Mouse (Mus musculus): Measurements from ENCODE around the gene Uba52. TPM values are rescaled to one million over a fixed set of nuclear protein-coding genes. Genes with fewer than 3 reads are reported as not detected.

Gene Uba52
- total RNA-seq, 2 experiments from 2014 or later, result 914 to 1,009 TPM

DNA sequence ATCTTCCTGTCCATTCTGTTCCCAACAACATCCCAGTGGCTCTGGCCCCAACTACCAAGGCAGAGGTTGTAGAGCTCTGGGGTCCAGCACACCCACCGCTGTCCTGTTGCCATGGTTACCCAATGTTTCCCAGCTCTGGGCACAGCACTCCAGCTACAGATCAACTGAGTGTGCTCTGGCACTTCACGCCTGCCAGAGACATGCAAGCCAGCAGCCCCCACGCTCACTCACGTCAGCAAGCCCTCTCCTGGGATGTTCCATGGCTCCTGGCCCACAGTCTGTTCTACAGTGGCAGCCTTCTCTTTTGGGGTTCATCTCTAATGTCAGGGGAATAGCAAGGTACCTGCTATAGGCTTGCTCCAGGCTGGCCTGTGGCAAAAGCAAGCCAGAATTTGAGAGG is 47.3 kb downstream of the Uba52 start:
- ATAC-seq (replicated peaks; ENCODE audit: low FRiP score, poor library complexity, severe bottlenecking), result no peak

DNA sequence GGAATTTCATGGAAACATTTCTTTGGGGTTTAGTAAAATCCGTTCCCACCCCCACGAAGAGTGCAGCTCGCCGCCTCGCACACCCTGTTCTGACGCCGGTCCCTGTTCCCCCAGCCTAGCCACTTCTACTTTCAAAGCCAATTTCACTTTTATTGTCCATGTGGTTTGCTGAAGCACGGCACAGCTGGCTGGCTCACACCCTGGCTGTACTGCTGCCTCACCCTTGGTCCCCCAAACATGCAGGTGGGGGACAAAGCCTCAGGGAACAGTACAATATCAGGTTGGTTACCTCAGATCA is 48.1 kb downstream of the Uba52 start:
- ATAC-seq (replicated peaks; ENCODE audit: low FRiP score, poor library complexity, severe bottlenecking), result no peak

DNA sequence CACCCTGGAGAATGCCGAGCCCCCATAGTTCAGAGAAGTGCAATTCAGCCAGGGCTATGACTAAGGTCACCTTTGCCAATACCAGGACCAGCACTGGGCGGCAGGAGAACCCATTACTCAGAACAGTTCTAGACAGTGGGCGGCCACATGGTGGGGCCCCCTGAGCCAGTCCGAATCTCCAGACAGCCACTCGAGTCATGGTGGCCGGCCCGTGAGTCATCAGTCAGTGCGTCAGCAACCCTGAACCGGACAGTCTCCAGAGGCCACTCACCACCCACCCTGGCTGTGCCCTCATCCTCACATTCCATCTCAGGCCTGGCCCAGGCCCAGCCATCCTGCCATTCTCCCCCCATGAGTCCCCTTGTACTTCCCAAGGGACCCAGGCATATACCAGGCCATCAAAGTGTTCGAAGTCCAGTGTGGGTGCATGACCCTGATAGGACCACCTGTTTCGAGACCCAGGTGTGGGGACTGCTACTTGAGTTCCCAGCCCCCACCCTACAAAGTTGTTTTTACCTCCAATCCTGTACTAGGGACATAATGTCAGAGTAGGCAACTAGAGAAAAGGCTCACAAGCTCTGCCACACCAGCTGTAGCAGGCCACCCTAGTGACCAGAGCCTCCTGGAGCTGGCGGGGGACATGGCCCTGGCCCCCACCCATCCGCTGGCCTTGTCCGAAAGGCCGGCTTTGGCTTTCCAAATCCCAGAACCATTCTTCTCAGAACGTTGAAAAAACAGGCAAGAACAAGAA is 48.7 kb downstream of the Uba52 start:
- no peak for ATAC-seq (replicated peaks; ENCODE audit: low FRiP score, poor library complexity, severe bottlenecking)

DNA sequence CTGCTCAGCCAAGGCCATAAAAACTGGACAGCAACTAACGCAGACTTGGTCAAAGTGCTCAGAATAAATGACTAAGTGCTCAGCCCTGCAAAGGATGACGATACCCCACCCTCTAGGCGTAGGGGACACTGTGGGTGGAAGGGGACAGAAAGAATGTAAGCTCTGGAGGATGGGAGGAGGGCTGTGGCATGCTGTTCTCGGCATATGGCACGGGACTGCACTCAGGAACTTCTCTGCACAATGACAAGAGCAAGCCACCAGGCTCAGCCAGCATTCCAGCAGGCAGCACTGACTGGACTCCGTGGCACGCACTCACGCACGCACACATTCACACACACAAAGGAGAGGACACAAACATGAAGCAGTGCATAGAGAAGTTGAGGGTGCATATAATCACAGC is 50.0 kb downstream of the Uba52 start:
- ATAC-seq (replicated peaks; ENCODE audit: low FRiP score, poor library complexity, severe bottlenecking), result no peak

DNA sequence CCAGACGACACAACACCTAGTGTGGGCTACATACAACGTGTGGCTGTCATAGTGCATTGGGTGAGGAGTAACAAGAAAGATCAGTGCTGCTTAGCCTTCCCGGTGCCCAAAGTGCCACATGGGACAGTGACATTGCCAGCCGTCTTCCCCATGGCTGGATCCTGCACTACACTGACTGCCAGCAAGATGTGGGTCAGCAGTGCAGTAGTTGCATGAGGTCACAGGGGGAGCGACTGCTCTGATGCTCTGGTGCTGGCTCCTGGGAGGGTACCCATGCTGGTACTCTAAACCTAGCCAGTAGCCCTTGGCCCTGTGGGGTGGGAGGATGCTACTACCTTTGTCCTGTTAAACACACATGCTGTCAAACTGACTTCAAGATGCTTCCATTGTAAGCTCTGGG is 50.4 kb downstream of the Uba52 start:
- ATAC-seq (replicated peaks; ENCODE audit: low FRiP score, poor library complexity, severe bottlenecking), result no peak

DNA sequence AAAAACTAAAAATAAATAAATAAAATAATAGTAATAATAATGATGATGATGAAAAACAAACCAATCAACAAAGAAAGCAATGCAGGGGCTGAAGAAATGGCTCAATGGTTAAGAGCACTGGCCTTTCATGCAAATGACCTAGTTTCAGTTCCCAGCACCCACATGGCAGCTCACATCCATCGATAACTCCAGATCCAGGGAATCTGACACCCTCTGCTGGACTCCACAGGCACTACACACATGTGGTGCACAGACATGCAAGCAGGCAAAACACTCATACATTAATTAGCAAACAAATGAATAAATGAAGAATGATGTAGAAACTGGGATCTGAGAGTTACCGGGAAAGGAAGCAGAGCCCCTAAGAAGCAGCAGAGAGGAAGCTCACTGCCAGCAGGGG is 51.0 kb downstream of the Uba52 start:
- no peak for ATAC-seq (replicated peaks; ENCODE audit: low FRiP score, poor library complexity, severe bottlenecking)

DNA sequence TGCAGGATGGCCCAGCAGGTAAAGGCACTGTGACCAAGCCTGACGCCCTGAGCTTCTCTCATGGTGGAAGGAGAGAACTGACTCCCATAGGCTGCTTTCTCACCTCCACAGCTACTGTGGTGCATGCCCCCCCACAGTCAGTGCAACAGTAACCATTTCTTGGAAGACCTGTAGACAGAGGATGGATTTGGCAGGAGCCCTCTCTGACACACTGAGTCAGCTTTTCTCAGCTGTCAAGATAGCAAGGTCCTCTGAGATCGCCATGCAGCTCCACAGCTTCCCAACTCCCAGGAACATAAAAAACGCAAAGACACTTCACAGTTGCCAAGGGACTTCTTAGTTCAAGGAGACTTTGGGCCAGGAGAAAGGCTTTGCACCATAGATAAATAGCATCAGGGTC is 52.1 kb downstream of the Uba52 start:
- ATAC-seq (replicated peaks; ENCODE audit: low FRiP score, poor library complexity, severe bottlenecking), result no peak

Other genes starting within 250 kb of the Uba52 start
- gene Homer3, start 228.0 kb downstream of the Uba52 start, total RNA-seq (2015; ENCODE audit: low replicate concordance), result 0.63 and 1.3 TPM in 2 replicates
- gene Homer3, start 228.0 kb downstream of the Uba52 start, total RNA-seq (2017; ENCODE audit: low replicate concordance), result 0.68 and 2.5 TPM in 2 replicates
- 15.0 TPM in 2 replicates for gene Ddx49, start 208.3 kb downstream of the Uba52 start, total RNA-seq (2015; ENCODE audit: low replicate concordance)
- 23.3 and 40.0 TPM in 2 replicates for gene Ddx49, start 208.3 kb downstream of the Uba52 start, total RNA-seq (2017; ENCODE audit: low replicate concordance)
- gene Cope, start 208.3 kb downstream of the Uba52 start, total RNA-seq (2015; ENCODE audit: low replicate concordance), result 52.7 and 89.2 TPM in 2 replicates
- 36.9 and 53.7 TPM in 2 replicates for gene Cope, start 208.3 kb downstream of the Uba52 start, total RNA-seq (2017; ENCODE audit: low replicate concordance)
- gene Cers1, start 195.0 kb downstream of the Uba52 start, total RNA-seq (2015; ENCODE audit: low replicate concordance), result not detected in 2 replicates
- gene Cers1, start 195.0 kb downstream of the Uba52 start, total RNA-seq (2017; ENCODE audit: low replicate concordance), result 0.43 TPM in 1 of 2 replicates, not detected in the other
- not detected in 2 replicates for gene Gdf1, start 181.0 kb downstream of the Uba52 start, total RNA-seq (2015; ENCODE audit: low replicate concordance)
- gene Gdf1, start 181.0 kb downstream of the Uba52 start, total RNA-seq (2017; ENCODE audit: low replicate concordance), result not detected in 2 replicates
- 7.1 and 9.2 TPM in 2 replicates for gene Upf1, start 157.5 kb downstream of the Uba52 start, total RNA-seq (2015; ENCODE audit: low replicate concordance)
- 20.9 and 21.5 TPM in 2 replicates for gene Upf1, start 157.5 kb downstream of the Uba52 start, total RNA-seq (2017; ENCODE audit: low replicate concordance)
- not detected in 2 replicates for gene Comp, start 137.2 kb downstream of the Uba52 start, total RNA-seq (2015; ENCODE audit: low replicate concordance)
- 0.43 TPM in 1 of 2 replicates, not detected in the other for gene Comp, start 137.2 kb downstream of the Uba52 start, total RNA-seq (2017; ENCODE audit: low replicate concordance)
- 4.2 and 4.4 TPM in 2 replicates for gene Crtc1, start 71.2 kb downstream of the Uba52 start, total RNA-seq (2015; ENCODE audit: low replicate concordance)
- 1.7 and 2.0 TPM in 2 replicates for gene Crtc1, start 71.2 kb downstream of the Uba52 start, total RNA-seq (2017; ENCODE audit: low replicate concordance)
- gene Klhl26, start 33.8 kb downstream of the Uba52 start, total RNA-seq (2015; ENCODE audit: low replicate concordance), result 0.38 and 1.7 TPM in 2 replicates
- 1.8 and 2.8 TPM in 2 replicates for gene Klhl26, start 33.8 kb downstream of the Uba52 start, total RNA-seq (2017; ENCODE audit: low replicate concordance)
- not detected in 2 replicates for gene Tmem59l, start 23.4 kb downstream of the Uba52 start, total RNA-seq (2015; ENCODE audit: low replicate concordance)
- not detected in 2 replicates for gene Tmem59l, start 23.4 kb downstream of the Uba52 start, total RNA-seq (2017; ENCODE audit: low replicate concordance)
- gene Crlf1, start 17.6 kb downstream of the Uba52 start, total RNA-seq (2015; ENCODE audit: low replicate concordance), result 3.7 TPM in 1 of 2 replicates, not detected in the other
- gene Crlf1, start 17.6 kb downstream of the Uba52 start, total RNA-seq (2017; ENCODE audit: low replicate concordance), result 2.5 TPM in 1 of 2 replicates, not detected in the other
- 2.9 and 14.0 TPM in 2 replicates for gene Rex1bd, start 4.0 kb downstream of the Uba52 start, total RNA-seq (2015; ENCODE audit: low replicate concordance)
- gene Rex1bd, start 4.0 kb downstream of the Uba52 start, total RNA-seq (2017; ENCODE audit: low replicate concordance), result 5.2 and 9.5 TPM in 2 replicates
- gene Fkbp8, start 16.9 kb upstream of the Uba52 start, total RNA-seq (2015; ENCODE audit: low replicate concordance), result 27.1 and 47.4 TPM in 2 replicates
- 53.5 and 56.9 TPM in 2 replicates for gene Fkbp8, start 16.9 kb upstream of the Uba52 start, total RNA-seq (2017; ENCODE audit: low replicate concordance)
- gene Kxd1, start 17.2 kb upstream of the Uba52 start, total RNA-seq (2015; ENCODE audit: low replicate concordance), result 21.7 and 45.3 TPM in 2 replicates
- gene Kxd1, start 17.2 kb upstream of the Uba52 start, total RNA-seq (2017; ENCODE audit: low replicate concordance), result 10.9 and 18.1 TPM in 2 replicates
- gene Ell, start 28.7 kb upstream of the Uba52 start, total RNA-seq (2015; ENCODE audit: low replicate concordance), result 2.5 and 5.2 TPM in 2 replicates
- gene Ell, start 28.7 kb upstream of the Uba52 start, total RNA-seq (2017; ENCODE audit: low replicate concordance), result 4.0 and 4.7 TPM in 2 replicates
- 3.8 and 6.1 TPM in 2 replicates for gene Isyna1, start 83.6 kb upstream of the Uba52 start, total RNA-seq (2015; ENCODE audit: low replicate concordance)
- 1.4 and 7.7 TPM in 2 replicates for gene Isyna1, start 83.6 kb upstream of the Uba52 start, total RNA-seq (2017; ENCODE audit: low replicate concordance)
- 6.3 and 10.9 TPM in 2 replicates for gene Ssbp4, start 98.1 kb upstream of the Uba52 start, total RNA-seq (2015; ENCODE audit: low replicate concordance)
- 6.3 and 13.8 TPM in 2 replicates for gene Ssbp4, start 98.1 kb upstream of the Uba52 start, total RNA-seq (2017; ENCODE audit: low replicate concordance)
- gene Lrrc25, start 105.4 kb upstream of the Uba52 start, total RNA-seq (2015; ENCODE audit: low replicate concordance), result 5.4 and 9.0 TPM in 2 replicates
- gene Lrrc25, start 105.4 kb upstream of the Uba52 start, total RNA-seq (2017; ENCODE audit: low replicate concordance), result 0.98 and 2.3 TPM in 2 replicates
- not detected in 2 replicates for gene Gdf15, start 121.7 kb upstream of the Uba52 start, total RNA-seq (2015; ENCODE audit: low replicate concordance)
- 0.60 TPM in 1 of 2 replicates, not detected in the other for gene Gdf15, start 121.7 kb upstream of the Uba52 start, total RNA-seq (2017; ENCODE audit: low replicate concordance)
- gene Pgpep1, start 149.6 kb upstream of the Uba52 start, total RNA-seq (2015; ENCODE audit: low replicate concordance), result 1.2 and 5.9 TPM in 2 replicates
- gene Pgpep1, start 149.6 kb upstream of the Uba52 start, total RNA-seq (2017; ENCODE audit: low replicate concordance), result 0.28 and 1.4 TPM in 2 replicates
- gene Lsm4, start 162.4 kb upstream of the Uba52 start, total RNA-seq (2015; ENCODE audit: low replicate concordance), result 41.1 and 51.6 TPM in 2 replicates
- 20.9 and 26.2 TPM in 2 replicates for gene Lsm4, start 162.4 kb upstream of the Uba52 start, total RNA-seq (2017; ENCODE audit: low replicate concordance)
- gene Jund, start 188.1 kb upstream of the Uba52 start, total RNA-seq (2015; ENCODE audit: low replicate concordance), result 29.2 and 53.9 TPM in 2 replicates
- 52.2 and 61.9 TPM in 2 replicates for gene Jund, start 188.1 kb upstream of the Uba52 start, total RNA-seq (2017; ENCODE audit: low replicate concordance)
- gene Iqcn, start 192.7 kb upstream of the Uba52 start, total RNA-seq (2015; ENCODE audit: low replicate concordance), result not detected in 2 replicates
- gene Iqcn, start 192.7 kb upstream of the Uba52 start, total RNA-seq (2017; ENCODE audit: low replicate concordance), result not detected in 2 replicates
- not detected in 2 replicates for gene Gm3336, start 207.7 kb upstream of the Uba52 start, total RNA-seq (2015; ENCODE audit: low replicate concordance)
- gene Gm3336, start 207.7 kb upstream of the Uba52 start, total RNA-seq (2017; ENCODE audit: low replicate concordance), result not detected in 2 replicates
- gene Pde4c, start 212.9 kb upstream of the Uba52 start, total RNA-seq (2015; ENCODE audit: low replicate concordance), result not detected in 2 replicates
- gene Pde4c, start 212.9 kb upstream of the Uba52 start, total RNA-seq (2017; ENCODE audit: low replicate concordance), result not detected in 2 replicates
- not detected in 2 replicates for gene Rab3a, start 243.9 kb upstream of the Uba52 start, total RNA-seq (2015; ENCODE audit: low replicate concordance)
- gene Rab3a, start 243.9 kb upstream of the Uba52 start, total RNA-seq (2017; ENCODE audit: low replicate concordance), result 1.5 TPM in 1 of 2 replicates, not detected in the other

All from erythroblast, adult 5-6 weeks (primary cell).